Mouse (Mus musculus) forebrain, embryonic 15.5 days (tissue): ENCODE data around the gene Ctnnd2. TPM values are rescaled to one million over a fixed set of nuclear protein-coding genes. Genes with fewer than 3 reads are reported as not detected.

Source experiments
- ATAC-seq: fragments of 200-750 bp; cut with Nextera tagmentation; replicated peaks from 2 replicates; pipeline ENCODE4 v1.8.0; 2017; ENCODE audit warnings: mild to moderate bottlenecking, moderate TSS enrichment, moderate library complexity
- H3K27ac ChIP-seq: fragments of 300-500 bp; sonication (generic); replicated peaks from 2 replicates; pipeline ENCODE4 v1.5.1; 2015; ENCODE audit warnings: mild to moderate bottlenecking, inconsistent platforms
- H3K27me3 ChIP-seq: fragments of 300-500 bp; sonication (generic); 2 replicates; pipeline ENCODE4 v1.6.1; 2015; ENCODE audit warnings: inconsistent platforms
- H3K36me3 ChIP-seq: fragments of 300-500 bp; sonication (generic); 2 replicates; pipeline ENCODE4 v1.6.1; 2015; ENCODE audit warnings: mild to moderate bottlenecking, inconsistent platforms
- H3K4me1 ChIP-seq: fragments of 300-500 bp; sonication (generic); 2 replicates; pipeline ENCODE4 v1.6.1; 2015; ENCODE audit warnings: inconsistent platforms
- H3K4me2 ChIP-seq: fragments of 300-500 bp; sonication (generic); replicated peaks from 2 replicates; pipeline ENCODE4 v1.6.1; 2015; ENCODE audit warnings: mild to moderate bottlenecking, inconsistent platforms
- H3K4me3 ChIP-seq: fragments of 300-500 bp; sonication (generic); 2 replicates; pipeline ENCODE4 v1.5.1; 2015; ENCODE audit warnings: mild to moderate bottlenecking, inconsistent platforms
- H3K9ac ChIP-seq: fragments of 300-500 bp; sonication (generic); replicated peaks from 2 replicates; pipeline ENCODE4 v1.6.1; 2015; ENCODE audit warnings: mild to moderate bottlenecking, inconsistent platforms
- H3K9me3 ChIP-seq: fragments of 300-500 bp; sonication (generic); 2 replicates; pipeline ENCODE4 v1.6.1; 2016; ENCODE audit warnings: inconsistent platforms
- WGBS: fragments of 180-500 bp; shearing (Covaris S2); methylation state at CpG from one replicate; pipeline ENCODE4 v1.1.7; 2015; ENCODE audit warnings: mixed read lengths; 5-methylcytosine and 5-hydroxymethylcytosine counted together
- polyA plus RNA-seq: library from polyadenylated mRNA; unstranded; fragments of >200 nt; fragmentation: Nextera tagmentation; extraction: Ambion mirVana; gene quantifications from 2 replicates; pipeline ENCODE4 v1.2.1, GENCODE M21; 2015

The Ctnnd2 gene
- polyA plus RNA-seq, 1 experiment from 2014 or later: 83.6 TPM

GRCm38 (mm10) chr15:30424290-30424689 lies 251.9 kb downstream of the Ctnnd2 start:
- ATAC-seq: peak; percentile 73

GRCm38 (mm10) chr15:30427342-30427741 lies 254.9 kb downstream of the Ctnnd2 start:
- H3K4me1 ChIP-seq: no peaks in the 10 kb centered on the region
- no peaks in the 10 kb centered on the region for H3K9me3 ChIP-seq
- ATAC-seq: peak; percentile 67
- H3K27ac ChIP-seq: no peak overlapping the region
- H3K27me3 ChIP-seq: no peaks in the 10 kb centered on the region
- H3K9ac ChIP-seq: no peak overlapping the region
- H3K36me3 ChIP-seq: no peaks in the 10 kb centered on the region
- no peak overlapping the region for H3K4me2 ChIP-seq
- H3K4me3 ChIP-seq: no peak overlapping the region
- WGBS: 8% methylated on average over 2 of the region's 2 CpGs

More at GRCm38 (mm10) chr15:30424290-30424689, 251.9 kb downstream of the Ctnnd2 start:
- Histone ChIP-seq H3K36me3 (no peaks in the 10 kb centered on the region), H3K27ac (no peak overlapping the region), H3K9me3 (no peaks in the 10 kb centered on the region), H3K4me2 (no peak overlapping the region), H3K4me3 (no peak overlapping the region), H3K4me1 (no peaks in the 10 kb centered on the region), H3K27me3 (no peaks in the 10 kb centered on the region), H3K9ac (no peak overlapping the region)
- WGBS: 57% methylated on average over 9 of the region's 9 CpGs

DNA sequence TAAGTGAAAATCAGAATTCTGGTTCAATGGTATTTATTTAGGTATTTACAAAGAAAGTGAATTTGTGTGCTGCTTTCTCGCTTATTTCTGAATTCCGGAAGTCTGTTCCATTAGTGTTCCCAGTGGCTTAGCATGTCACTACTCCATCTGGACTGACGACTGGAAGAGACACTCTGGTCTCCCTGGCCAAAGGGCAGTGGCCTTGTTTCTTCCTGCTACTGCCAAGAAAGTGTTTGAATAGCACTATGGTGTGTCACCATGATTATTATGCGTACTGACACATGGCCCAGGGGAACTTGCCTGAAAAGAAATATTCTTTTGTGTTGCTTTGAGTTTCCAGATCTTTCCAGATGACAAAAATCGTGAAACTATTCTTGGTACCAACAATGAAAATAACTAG lies 266.7 kb downstream of the Ctnnd2 start:
- Histone ChIP-seq H3K4me3 (no peak overlapping the region), H3K27me3 (no peaks in the 10 kb centered on the region), H3K27ac (no peak overlapping the region), H3K36me3 (no peaks in the 10 kb centered on the region), H3K9me3 (no peaks in the 10 kb centered on the region), H3K4me2 (no peak overlapping the region), H3K9ac (no peak overlapping the region), H3K4me1 (0 out of 2 replicates have a peak, but pooled peaks cover 4% of the 10 kb centered on the region)
- 66% methylated on average over 5 of the region's 5 CpGs for WGBS
- ATAC-seq: no peak

DNA sequence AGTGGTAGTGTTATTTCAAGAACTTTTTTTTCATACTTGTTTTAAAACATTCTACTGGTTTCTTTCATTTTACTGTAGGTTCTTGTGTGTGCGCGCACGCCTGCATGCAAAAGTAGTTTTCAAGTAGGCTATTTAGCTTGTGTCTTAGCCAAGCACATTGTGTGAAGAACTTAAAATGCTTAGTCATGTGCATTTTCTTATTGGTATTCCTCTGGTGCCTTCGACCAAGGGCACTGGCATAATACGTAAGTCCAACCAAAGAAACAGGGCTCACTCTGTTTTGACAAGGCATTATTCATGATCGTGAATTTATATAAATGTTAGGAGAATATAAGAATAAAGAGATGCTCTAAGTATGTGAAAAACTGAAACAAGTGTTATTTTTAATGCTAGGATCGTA lies 278.4 kb downstream of the Ctnnd2 start:
- H3K36me3 ChIP-seq: no peaks in the 10 kb centered on the region
- no peaks in the 10 kb centered on the region for H3K27me3 ChIP-seq
- no peaks in the 10 kb centered on the region for H3K9me3 ChIP-seq
- 36% methylated on average over 7 of the region's 7 CpGs for WGBS
- no peak overlapping the region for H3K27ac ChIP-seq
- H3K4me1 ChIP-seq: peaks cover 18% of the 10 kb centered on the region
- H3K4me3 ChIP-seq: no peak overlapping the region
- peak; percentile 51; the same call in 1 of the 2 replicates for ATAC-seq
- H3K9ac ChIP-seq: no peak overlapping the region
- H3K4me2 ChIP-seq: no peak overlapping the region

DNA sequence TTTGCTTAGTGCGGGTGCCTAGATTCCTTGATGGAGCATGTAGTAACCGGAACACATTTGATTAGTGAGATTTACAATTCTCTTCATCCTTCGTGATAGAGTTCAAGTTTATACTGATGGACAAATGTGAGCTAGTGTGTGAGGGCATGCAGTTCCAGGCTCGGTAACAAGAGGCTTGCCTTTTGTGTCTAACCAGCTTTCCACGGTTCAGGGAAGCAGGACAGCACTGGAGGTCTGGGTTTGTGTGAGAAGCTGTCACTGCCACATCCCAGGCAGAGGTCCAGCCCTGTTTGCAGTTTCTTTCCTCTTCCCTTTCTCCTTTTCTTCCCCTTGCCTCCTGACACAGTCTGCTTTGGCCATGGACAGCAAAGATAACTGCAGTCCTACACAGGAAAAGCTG lies 279.5 kb downstream of the Ctnnd2 start:
- ATAC-seq: no peak
- no peaks in the 10 kb centered on the region for H3K27me3 ChIP-seq
- no peak overlapping the region for H3K4me2 ChIP-seq

DNA sequence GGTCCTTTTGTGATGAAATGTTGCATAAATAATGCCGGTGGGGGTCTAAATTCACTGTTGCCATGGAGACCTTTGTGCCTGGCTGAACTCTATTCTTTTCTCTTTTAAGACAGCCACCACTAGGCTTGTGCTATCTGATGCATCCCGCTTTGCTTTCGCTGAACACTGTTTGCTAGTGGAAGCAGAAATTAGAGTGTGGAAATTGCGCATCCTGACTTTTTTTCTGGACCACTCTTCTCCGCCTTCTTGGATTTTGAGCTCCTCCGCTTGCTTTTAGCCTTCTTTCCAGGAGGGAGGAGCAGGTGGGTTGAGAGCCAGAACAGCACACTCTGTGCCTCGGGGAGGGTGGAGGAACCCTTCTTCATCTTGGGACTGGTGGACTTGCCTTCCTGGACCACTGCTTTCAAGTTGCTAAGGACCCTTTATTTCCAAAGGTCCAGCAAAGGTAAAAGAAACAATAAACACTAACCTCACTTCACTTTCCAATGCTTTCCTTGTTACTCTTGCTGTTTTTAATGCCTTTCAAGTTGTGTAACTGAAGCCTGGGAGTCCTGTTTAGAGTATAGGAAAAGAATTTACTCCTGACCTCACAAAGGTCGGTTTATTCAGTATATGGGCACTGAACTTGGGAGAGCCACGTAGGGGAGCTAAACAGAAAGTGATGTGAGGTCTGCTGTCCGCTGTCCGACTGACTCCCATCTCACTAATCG lies 285.3 kb downstream of the Ctnnd2 start:
- peaks cover 39% of the 10 kb centered on the region for H3K4me1 ChIP-seq
- H3K27me3 ChIP-seq: no peaks in the 10 kb centered on the region
- peak; percentile 89 for ATAC-seq
- WGBS: 1% methylated on average over 12 of the region's 12 CpGs
- peak overlapping the region; percentile 53 for H3K9ac ChIP-seq
- no peaks in the 10 kb centered on the region for H3K9me3 ChIP-seq
- H3K4me2 ChIP-seq: peak overlapping the region; percentile 50
- H3K36me3 ChIP-seq: no peaks in the 10 kb centered on the region
- H3K27ac ChIP-seq: peak overlapping the region; percentile 81
- H3K4me3 ChIP-seq: peak overlapping the region; percentile 42

More for the DNA sequence above, 279.5 kb downstream of the Ctnnd2 start:
- Histone ChIP-seq H3K9me3 (no peaks in the 10 kb centered on the region), H3K4me1 (peaks cover 21% of the 10 kb centered on the region), H3K36me3 (no peaks in the 10 kb centered on the region), H3K9ac (no peak overlapping the region), H3K27ac (0 out of 2 replicates have a peak overlapping the region, but pooled peaks have one; percentile 21), H3K4me3 (no peak overlapping the region)
- WGBS: 30% methylated on average over 5 of the region's 5 CpGs

- Histone ChIP-seq H3K4me2 (peak overlapping the region; percentile 50), H3K27ac (no peak overlapping the region), H3K27me3 (no peaks in the 10 kb centered on the region), H3K4me3 (peak overlapping the region; percentile 42), H3K9me3 (no peaks in the 10 kb centered on the region), H3K36me3 (no peaks in the 10 kb centered on the region), H3K4me1 (peaks cover 41% of the 10 kb centered on the region), H3K9ac (0 out of 2 replicates have a peak overlapping the region, but pooled peaks have one; percentile 53)
- ATAC-seq: no peak
- WGBS: 14% methylated on average over 5 of the region's 5 CpGs
These were observed 286.3 kb downstream of the Ctnnd2 start for GRCm38 (mm10) chr15:30458671-30459070.

GRCm38 (mm10) chr15:30460341-30461125 lies 288.1 kb downstream of the Ctnnd2 start:
- H3K9me3 ChIP-seq: no peaks in the 10 kb centered on the region
- no peak overlapping the region for H3K27ac ChIP-seq
- H3K36me3 ChIP-seq: no peaks in the 10 kb centered on the region
- WGBS: 31% methylated on average over 9 of the region's 9 CpGs
- H3K27me3 ChIP-seq: no peaks in the 10 kb centered on the region
- H3K4me3 ChIP-seq: no peak overlapping the region
- no peak overlapping the region; the same call in 1 of the 2 replicates for H3K4me2 ChIP-seq
- peaks cover 41% of the 10 kb centered on the region for H3K4me1 ChIP-seq
- no peak overlapping the region for H3K9ac ChIP-seq
- no peak for ATAC-seq

DNA sequence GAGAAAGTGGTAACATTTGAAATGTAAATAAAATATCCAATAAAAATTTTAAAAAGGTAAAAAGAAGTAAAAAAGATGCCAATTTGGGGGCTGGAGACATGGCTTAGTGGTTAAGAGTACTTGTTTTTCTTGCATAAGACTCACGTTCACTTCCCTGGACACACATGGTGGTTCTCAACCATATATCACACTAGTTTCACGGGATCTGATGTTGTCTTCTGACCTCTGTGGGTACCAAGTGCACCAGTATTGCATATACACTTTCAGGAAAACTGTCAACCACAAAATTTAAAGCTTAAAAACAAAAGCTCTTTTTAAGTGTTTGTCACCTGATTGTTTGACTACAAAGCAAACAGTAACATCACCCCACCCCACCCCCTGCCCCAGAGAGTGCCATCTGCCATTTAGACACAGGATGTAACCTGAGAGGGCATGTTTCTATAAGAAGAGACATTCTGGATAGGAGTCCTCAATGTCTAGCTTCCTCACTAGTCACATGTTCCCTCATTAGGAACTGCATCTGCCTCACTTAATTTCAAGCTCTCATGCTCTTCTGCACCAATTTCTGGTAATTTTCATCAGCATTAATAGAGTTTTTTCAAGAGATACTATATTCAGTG lies 290.5 kb downstream of the Ctnnd2 start:
- no peak for ATAC-seq
- Histone ChIP-seq H3K4me3 (no peak overlapping the region), H3K9me3 (no peaks in the 10 kb centered on the region), H3K27me3 (no peaks in the 10 kb centered on the region), H3K4me2 (no peak overlapping the region), H3K27ac (no peak overlapping the region), H3K4me1 (peaks cover 32% of the 10 kb centered on the region), H3K9ac (no peak overlapping the region), H3K36me3 (no peaks in the 10 kb centered on the region)
- 77% methylated on average over 2 of the region's 2 CpGs for whole genome bisulfite sequencing

DNA sequence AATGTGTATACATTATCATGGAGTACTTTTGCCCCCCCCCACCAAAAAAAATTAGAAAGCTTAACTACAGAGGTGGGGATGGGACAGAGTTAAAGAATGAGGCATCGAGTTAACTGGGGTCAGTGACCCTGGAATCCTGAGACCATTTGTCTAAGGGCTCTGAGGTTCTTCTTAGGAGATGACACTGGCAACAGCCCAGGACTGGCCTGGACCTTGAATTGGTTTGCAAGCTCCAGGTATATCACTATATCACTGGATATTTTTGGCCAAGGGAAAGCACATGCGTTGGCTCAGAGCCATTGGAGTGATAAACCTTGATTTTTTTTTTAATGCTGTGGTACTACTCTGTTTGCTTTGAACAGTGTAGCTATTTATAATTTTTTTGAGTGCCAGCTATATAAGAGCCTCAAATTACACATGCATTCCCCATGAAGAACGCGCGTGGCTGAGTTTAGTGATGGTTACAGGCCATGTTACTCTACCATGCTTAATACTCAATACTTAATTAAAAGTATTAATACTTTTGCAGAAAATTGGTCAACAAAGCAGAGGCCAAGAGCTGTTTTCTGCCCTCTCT lies 291.2 kb downstream of the Ctnnd2 start:
- Histone ChIP-seq H3K9me3 (no peaks in the 10 kb centered on the region), H3K27me3 (no peaks in the 10 kb centered on the region), H3K4me3 (no peak overlapping the region), H3K4me1 (peaks cover 26% of the 10 kb centered on the region), H3K36me3 (no peaks in the 10 kb centered on the region), H3K9ac (no peak overlapping the region), H3K27ac (no peak overlapping the region), H3K4me2 (no peak overlapping the region)
- WGBS: 86% methylated on average over 5 of the region's 5 CpGs
- no peak for ATAC-seq

DNA sequence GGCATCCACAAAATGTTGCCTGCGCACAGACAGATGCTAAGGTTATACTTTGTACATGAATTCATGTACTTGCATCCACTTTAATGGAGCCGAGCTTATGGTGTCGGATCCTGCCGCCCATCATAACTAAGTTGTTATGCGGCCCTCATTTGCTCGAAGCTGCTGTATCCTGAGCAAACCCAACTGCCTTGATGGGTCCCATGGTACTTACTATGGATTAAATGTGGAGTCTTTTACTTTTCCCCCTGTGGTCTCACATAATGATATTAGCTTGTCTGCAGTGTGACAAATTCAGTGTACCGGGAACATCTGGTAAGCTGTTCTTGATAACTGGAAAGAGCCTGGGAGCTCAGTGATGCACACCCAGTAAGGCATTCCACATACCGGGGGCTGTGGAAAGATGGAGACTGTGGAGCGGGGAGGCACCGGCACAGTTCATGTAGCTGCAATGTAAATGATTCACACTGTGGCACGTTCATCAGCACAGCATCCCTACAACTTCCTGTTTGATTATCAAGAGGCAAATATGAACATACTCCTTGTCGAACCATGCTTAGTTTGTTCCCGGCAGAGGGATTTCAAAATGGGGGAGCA lies 294.7 kb downstream of the Ctnnd2 start:
- no peaks in the 10 kb centered on the region for H3K27me3 ChIP-seq
- no peak overlapping the region for H3K4me2 ChIP-seq
- no peaks in the 10 kb centered on the region for H3K9me3 ChIP-seq
- 83% methylated on average over 13 of the region's 13 CpGs for WGBS
- no peaks in the 10 kb centered on the region for H3K36me3 ChIP-seq
- H3K4me3 ChIP-seq: no peak overlapping the region
- no peak overlapping the region for H3K27ac ChIP-seq
- peaks cover 7% of the 10 kb centered on the region; the same call in 1 of the 2 replicates for H3K4me1 ChIP-seq
- ATAC-seq: no peak
- H3K9ac ChIP-seq: no peak overlapping the region
